Mouse (Mus musculus): ENCODE results near the gene Nt5dc2.
A peak's percentile ranks its signal among the peaks of the same experiment; 100 is the strongest.

- TF ChIP-seq CTCF (IDR thresholded peaks at IDR 0.05; ENCODE audit: borderline replicate concordance, insufficient read depth, low read depth, low read length), result peak; percentile 57
- peak; percentile 78 for TF ChIP-seq POLR2A (IDR thresholded peaks at IDR 0.05; ENCODE audit: borderline replicate concordance, insufficient read depth, low read length)
Measured at GRCm38 (mm10) chr14:31128826-31129219, 2.0 kb upstream of the Nt5dc2 start, which contains the start of gene Smim4.

All from cerebellum, adult 2 months (tissue).